Mouse (Mus musculus) MEL (cell line): ENCODE results near the gene Pole3.

Source experiments
- CTCF ChIP-seq, 3 experiments: IDR thresholded peaks in 2 of 3; conservative IDR thresholded peaks in 1 of 3; 2 replicates each; pipeline ENCODE4 v1.5.1; 2011 to 2012; ENCODE audit warnings: low read length in 3 of 3, low read depth in 2 of 3, mild to moderate bottlenecking in 2 of 3, improper control_type of control experiment in 1 of 3, inconsistent platforms in 1 of 3, mixed read lengths in 1 of 3, moderate library complexity in 1 of 3; ENCODE audit not compliant: control insufficient read depth in 1 of 3, insufficient read depth in 1 of 3, poor library complexity in 1 of 3, severe bottlenecking in 1 of 3
- GABPA ChIP-seq: IDR thresholded peaks from 2 replicates; pipeline ENCODE4 v1.6.1; 2012; ENCODE audit warnings: low read depth, mild to moderate bottlenecking, inconsistent platforms, low read length, improper control_type of control experiment, moderate library complexity
- MAFK ChIP-seq: IDR thresholded peaks from 2 replicates; pipeline ENCODE4 v1.6.1; 2011; ENCODE audit warnings: low read depth, mild to moderate bottlenecking, low read length, improper control_type of control experiment, borderline replicate concordance
- MAX ChIP-seq: IDR thresholded peaks from 2 replicates; pipeline ENCODE4 v1.6.1; 2011; ENCODE audit warnings: low read length, improper control_type of control experiment
- MXI1 ChIP-seq: IDR thresholded peaks from 2 replicates; pipeline ENCODE4 v1.6.1; 2011; ENCODE audit warnings: mild to moderate bottlenecking, low read depth, low read length, improper control_type of control experiment
- POLR2A ChIP-seq, 2 experiments: IDR thresholded peaks; 2 replicates each; pipeline ENCODE4 v1.6.1; 2011 to 2012; ENCODE audit warnings: low read length in 2 of 2, mild to moderate bottlenecking in 2 of 2, control low read depth in 1 of 2, improper control_type of control experiment in 1 of 2, low read depth in 1 of 2, moderate library complexity in 1 of 2; ENCODE audit not compliant: control insufficient read depth in 1 of 2, insufficient read depth in 1 of 2, poor library complexity in 1 of 2
- RAD21 ChIP-seq: IDR thresholded peaks from 2 replicates; pipeline ENCODE4 v1.6.1; 2011; ENCODE audit warnings: mild to moderate bottlenecking, low read depth, low read length, improper control_type of control experiment
- TAL1 ChIP-seq: IDR thresholded peaks from 2 replicates; pipeline ENCODE4 v1.6.1; 2012; ENCODE audit warnings: mild to moderate bottlenecking, inconsistent platforms, low read length, moderate library complexity, mixed read lengths
- TBP ChIP-seq: IDR thresholded peaks from 2 replicates; pipeline ENCODE4 v1.8.0; 2011; ENCODE audit warnings: low read depth, low read length, improper control_type of control experiment
- TCF12 ChIP-seq: IDR thresholded peaks from 2 replicates; pipeline ENCODE4 v1.6.1; 2014; ENCODE audit warnings: low read depth, mild to moderate bottlenecking, inconsistent platforms, low read length, improper control_type of control experiment, moderate library complexity
- USF1 ChIP-seq: IDR thresholded peaks from 2 replicates; pipeline ENCODE4 v1.6.1; 2014; ENCODE audit warnings: low read depth, mild to moderate bottlenecking, inconsistent platforms, low read length, improper control_type of control experiment, moderate library complexity
- USF2 ChIP-seq, 2 experiments: IDR thresholded peaks; 2 replicates each; pipeline ENCODE4 v1.6.1; 2011 to 2012; ENCODE audit warnings: improper control_type of control experiment in 2 of 2, low read length in 2 of 2, borderline replicate concordance in 1 of 2, inconsistent platforms in 1 of 2, low read depth in 1 of 2, mild to moderate bottlenecking in 1 of 2; ENCODE audit not compliant: insufficient read depth in 1 of 2
- ZC3H11A ChIP-seq: IDR thresholded peaks from 2 replicates; pipeline ENCODE4 v1.6.1; 2012; ENCODE audit warnings: low read depth, mild to moderate bottlenecking, inconsistent platforms, low read length, improper control_type of control experiment
- ZNF384 ChIP-seq: IDR thresholded peaks from 2 replicates; pipeline ENCODE4 v1.6.1; 2012; ENCODE audit warnings: low read depth, mild to moderate bottlenecking, inconsistent platforms, low read length, improper control_type of control experiment

GRCm38 (mm10) chr4:62480709-62481605 is 43.9 kb downstream of the Pole3 start:
- no peak for TF ChIP-seq POLR2A (IDR thresholded peaks at IDR 0.05; ENCODE audit: control insufficient read depth in 1 of 2, insufficient read depth in 1 of 2, low read depth in 1 of 2, low read length in 2 of 2, poor library complexity in 1 of 2)
- no peak for TF ChIP-seq TBP
- no peak for TF ChIP-seq CTCF (IDR thresholded peaks at IDR 0.05 in 2 of 3, conservative IDR thresholded peaks at IDR 0.05 in 1 of 3; ENCODE audit: control insufficient read depth in 1 of 3, insufficient read depth in 1 of 3, low read depth in 2 of 3, low read length in 3 of 3, poor library complexity in 1 of 3, severe bottlenecking in 1 of 3)
- no peak for TF ChIP-seq TAL1
- no peak for TF ChIP-seq RAD21
- TF ChIP-seq MAFK = no peak
- no peak for TF ChIP-seq GABPA
- no peak for TF ChIP-seq MAX
- no peak for TF ChIP-seq USF2 (IDR thresholded peaks at IDR 0.05; ENCODE audit: borderline replicate concordance in 1 of 2, insufficient read depth in 1 of 2, low read depth in 1 of 2, low read length in 2 of 2)
- TF ChIP-seq MXI1 = no peak
- no peak for TF ChIP-seq TCF12
- TF ChIP-seq USF1 = no peak
- no peak for TF ChIP-seq ZNF384
- no peak for TF ChIP-seq ZC3H11A
